Mouse (Mus musculus) embryonic facial prominence, embryonic 14.5 days (tissue): ENCODE measurements at regions not wholly inside any gene's neighbourhood (a gene's known extent, or its start where the extent isn't known, plus 50 kb on each side); places are given as distances from the start of the nearest gene placed in this dataset.

Experiments
- ATAC-seq: fragments of 200-750 bp; cut with Nextera tagmentation; 2 replicates; pipeline ENCODE4 v1.8.0; 2017; ENCODE audit warnings: low read depth, moderate number of reproducible peaks, moderate TSS enrichment
- DNase-seq: peaks from one replicate; pipeline ENCODE4 v3.0.0-alpha.2; 2015; ENCODE audit warnings: low spot score
- H3K27ac ChIP-seq: fragments of 300-500 bp; sonication (generic); replicated peaks from 2 replicates; pipeline ENCODE4 v1.5.1; 2014; ENCODE audit warnings: low read depth, mild to moderate bottlenecking, low read length, moderate library complexity
- H3K27me3 ChIP-seq: fragments of 300-500 bp; sonication (generic); replicated peaks from 2 replicates; pipeline ENCODE4 v1.6.1; 2014; ENCODE audit warnings: low read length; ENCODE audit not compliant: control insufficient read depth, insufficient read depth
- H3K36me3 ChIP-seq: fragments of 300-500 bp; sonication (generic); 2 replicates; pipeline ENCODE4 v1.6.1; 2014; ENCODE audit warnings: low read length, mixed read lengths; ENCODE audit not compliant: control insufficient read depth, insufficient read depth
- H3K4me1 ChIP-seq: fragments of 300-500 bp; sonication (generic); 2 replicates; pipeline ENCODE4 v1.6.1; 2014; ENCODE audit warnings: antibody characterized with exemption, low read length; ENCODE audit not compliant: control insufficient read depth, insufficient read depth
- H3K4me2 ChIP-seq: fragments of 300-500 bp; sonication (generic); 2 replicates; pipeline ENCODE4 v1.6.1; 2014; ENCODE audit warnings: low read depth, mild to moderate bottlenecking, low read length, moderate library complexity, mixed read lengths
- H3K4me3 ChIP-seq: fragments of 300-500 bp; sonication (generic); 2 replicates; pipeline ENCODE4 v1.5.1; 2014; ENCODE audit warnings: low read depth, mild to moderate bottlenecking, low read length
- H3K9ac ChIP-seq: fragments of 300-500 bp; sonication (generic); 2 replicates; pipeline ENCODE4 v1.6.1; 2014; ENCODE audit warnings: low read depth, mild to moderate bottlenecking, low read length, moderate library complexity, mixed read lengths
- H3K9me3 ChIP-seq: fragments of 300-500 bp; sonication (generic); 2 replicates; pipeline ENCODE4 v1.6.1; 2016; ENCODE audit warnings: low read length; ENCODE audit not compliant: control insufficient read depth
- WGBS: fragments of 180-500 bp; shearing (Covaris S2); extraction: QIAGEN DNeasy Blood & Tissue Kit; methylation state at CpG from one replicate; pipeline ENCODE4 v1.1.7; 2014; 5-methylcytosine and 5-hydroxymethylcytosine counted together

- no peak overlapping the region for H3K4me2 ChIP-seq
- no peaks in the 10 kb centered on the region for H3K36me3 ChIP-seq
- DNase-seq, result no peak
- ATAC-seq, result no peak
- no peak overlapping the region for H3K4me3 ChIP-seq
- 95% methylated on average over 3 of the region's 3 CpGs for WGBS
- no peaks in the 10 kb centered on the region for H3K9me3 ChIP-seq
- H3K4me1 ChIP-seq, result no peaks in the 10 kb centered on the region
- H3K9ac ChIP-seq, result no peak overlapping the region
- H3K27ac ChIP-seq, result no peak overlapping the region
- no peaks in the 10 kb centered on the region for H3K27me3 ChIP-seq
These were observed 373.6 kb upstream of the Depdc1a start for GRCm38 (mm10) chr3:159121626-159122025.

GRCm38 (mm10) chr3:159143867-159144266, 351.4 kb upstream of the Depdc1a start:
- ATAC-seq (no peak), DNase-seq (no peak)
- Histone ChIP-seq H3K27ac (no peak overlapping the region), H3K4me1 (no peaks in the 10 kb centered on the region), H3K9ac (no peak overlapping the region), H3K27me3 (no peaks in the 10 kb centered on the region), H3K4me3 (no peak overlapping the region), H3K9me3 (no peaks in the 10 kb centered on the region), H3K36me3 (no peaks in the 10 kb centered on the region), H3K4me2 (no peak overlapping the region)
- WGBS, result 79% methylated on average over 2 of the region's 2 CpGs

GRCm38 (mm10) chr3:159181504-159181903, 313.7 kb upstream of the Depdc1a start:
- H3K36me3 ChIP-seq, result no peaks in the 10 kb centered on the region
- H3K9ac ChIP-seq, result no peak overlapping the region
- no peak for ATAC-seq
- H3K4me1 ChIP-seq, result no peaks in the 10 kb centered on the region
- no peaks in the 10 kb centered on the region for H3K9me3 ChIP-seq
- H3K4me2 ChIP-seq, result no peak overlapping the region
- H3K27me3 ChIP-seq, result no peaks in the 10 kb centered on the region
- peak; percentile 1 for DNase-seq
- H3K27ac ChIP-seq, result no peak overlapping the region
- H3K4me3 ChIP-seq, result no peak overlapping the region

- DNase-seq, result no peak
- no peaks in the 10 kb centered on the region for H3K27me3 ChIP-seq
- no peaks in the 10 kb centered on the region for H3K4me1 ChIP-seq
- H3K9me3 ChIP-seq, result no peaks in the 10 kb centered on the region
- no peak overlapping the region for H3K4me3 ChIP-seq
- ATAC-seq, result no peak
- H3K4me2 ChIP-seq, result no peak overlapping the region
- no peak overlapping the region for H3K9ac ChIP-seq
- H3K27ac ChIP-seq, result no peak overlapping the region
- H3K36me3 ChIP-seq, result no peaks in the 10 kb centered on the region
These were observed 302.0 kb upstream of the Depdc1a start for GRCm38 (mm10) chr3:159193189-159193588.
